Mouse (Mus musculus) intestine, postnatal 0 days (tissue): ENCODE measurements around the gene Mrpl28. TPM values are rescaled to one million over a fixed set of nuclear protein-coding genes. Genes with fewer than 3 reads are reported as not detected.

Experiments used
- ATAC-seq: fragments of 200-750 bp; cut with Nextera tagmentation; 2 replicates; pipeline ENCODE4 v1.8.0; 2017; ENCODE audit warnings: mild to moderate bottlenecking, moderate TSS enrichment, moderate library complexity
- H3K27ac ChIP-seq: fragments of 300-500 bp; sonication (generic); 2 replicates; pipeline ENCODE4 v1.5.1; 2014; ENCODE audit warnings: mild to moderate bottlenecking, low read depth, low read length, moderate library complexity
- H3K27me3 ChIP-seq: fragments of 300-500 bp; sonication (generic); replicated peaks from 2 replicates; pipeline ENCODE4 v1.6.1; 2014; ENCODE audit warnings: low read length, mixed read lengths; ENCODE audit not compliant: control insufficient read depth, insufficient read depth
- H3K36me3 ChIP-seq: fragments of 300-500 bp; sonication (generic); 2 replicates; pipeline ENCODE4 v1.6.1; 2014; ENCODE audit warnings: mild to moderate bottlenecking, moderate library complexity; ENCODE audit not compliant: control insufficient read depth, insufficient read depth
- H3K4me1 ChIP-seq: fragments of 300-500 bp; sonication (generic); replicated peaks from 2 replicates; pipeline ENCODE4 v1.6.1; 2014; ENCODE audit warnings: antibody characterized with exemption, low read length, mixed read lengths; ENCODE audit not compliant: control insufficient read depth, insufficient read depth
- H3K4me2 ChIP-seq: fragments of 300-500 bp; sonication (generic); replicated peaks from 2 replicates; pipeline ENCODE4 v1.6.1; 2014; ENCODE audit warnings: low read depth, mild to moderate bottlenecking, moderate library complexity
- H3K4me3 ChIP-seq: fragments of 300-500 bp; sonication (generic); 2 replicates; pipeline ENCODE4 v1.5.1; 2014; ENCODE audit warnings: low read depth, low read length
- H3K9ac ChIP-seq: fragments of 300-500 bp; sonication (generic); 2 replicates; pipeline ENCODE4 v1.6.1; 2014; ENCODE audit warnings: mild to moderate bottlenecking, low read depth, low read length
- H3K9me3 ChIP-seq: fragments of 300-500 bp; sonication (generic); 2 replicates; pipeline ENCODE4 v1.6.1; 2016; ENCODE audit warnings: mixed run types; ENCODE audit not compliant: control insufficient read depth
- CTCF ChIP-seq: sonication (generic); IDR thresholded peaks from 2 replicates; pipeline ENCODE4 v1.5.1; 2016; ENCODE audit warnings: low read depth, mild to moderate bottlenecking, control low read depth, antibody characterized with exemption, moderate library complexity
- WGBS: fragments of 180-500 bp; shearing (Covaris S2); extraction: QIAGEN DNeasy Blood & Tissue Kit; methylation state at CpG from one replicate; pipeline ENCODE4 v1.1.7; 2014; 5-methylcytosine and 5-hydroxymethylcytosine counted together
- polyA plus RNA-seq: library from polyadenylated mRNA; unstranded; fragments of >200 nt; fragmentation: Nextera tagmentation; extraction: Ambion mirVana; gene quantifications from 2 replicates; pipeline ENCODE4 v1.2.1, GENCODE M21; 2015

The Mrpl28 gene
- polyA plus RNA-seq, 1 experiment from 2014 or later: 142 TPM

GRCm38 (mm10) chr17:26119766-26120710, 3.3 kb upstream of the Mrpl28 start:
- peak; percentile 16; the same call in 1 of the 2 replicates for ATAC-seq
- H3K27me3 ChIP-seq: 0 out of 2 replicates have a peak, but pooled peaks cover under 1% of the 10 kb centered on the region
- H3K27ac ChIP-seq: no peak overlapping the region; the same call in 1 of the 2 replicates
- H3K9ac ChIP-seq: no peak overlapping the region
- H3K4me3 ChIP-seq: no peak overlapping the region
- peaks cover 8% of the 10 kb centered on the region for H3K4me1 ChIP-seq
- H3K36me3 ChIP-seq: peaks cover 17% of the 10 kb centered on the region; the same call in 1 of the 2 replicates
- peak; percentile 96 for TF ChIP-seq CTCF
- H3K9me3 ChIP-seq: no peaks in the 10 kb centered on the region
- 35% methylated on average over 33 of the region's 33 CpGs for WGBS
- peak overlapping the region; percentile 30; the same call in 1 of the 2 replicates for H3K4me2 ChIP-seq

GRCm38 (mm10) chr17:26122431-26123140, 714 bp upstream of the Mrpl28 start:
- no peaks in the 10 kb centered on the region for H3K9me3 ChIP-seq
- H3K36me3 ChIP-seq: peaks cover 29% of the 10 kb centered on the region
- 51% methylated on average over 5 of the region's 5 CpGs for WGBS
- H3K27ac ChIP-seq: no peak overlapping the region; the same call in 1 of the 2 replicates
- no peak overlapping the region for H3K9ac ChIP-seq
- no peak for ATAC-seq
- H3K4me1 ChIP-seq: peaks cover 6% of the 10 kb centered on the region; the same call in 1 of the 2 replicates
- H3K4me3 ChIP-seq: no peak overlapping the region; the same call in 1 of the 2 replicates
- peak; percentile 31 for TF ChIP-seq CTCF
- 0 out of 2 replicates have a peak overlapping the region, but pooled peaks have one; percentile 75 for H3K4me2 ChIP-seq
- no peaks in the 10 kb centered on the region for H3K27me3 ChIP-seq

GRCm38 (mm10) chr17:26124560-26124959, 1.3 kb downstream of the Mrpl28 start:
- ATAC-seq: no peak
- peak overlapping the region; percentile 75 for H3K4me2 ChIP-seq
- no peak for TF ChIP-seq CTCF
- H3K4me3 ChIP-seq: peak overlapping the region; percentile 69
- H3K36me3 ChIP-seq: peaks cover 41% of the 10 kb centered on the region
- peak overlapping the region; percentile 61 for H3K9ac ChIP-seq
- 71% methylated on average over 7 of the region's 7 CpGs for WGBS
- no peak overlapping the region for H3K27ac ChIP-seq
- peaks cover 6% of the 10 kb centered on the region; the same call in 1 of the 2 replicates for H3K4me1 ChIP-seq
- H3K9me3 ChIP-seq: no peaks in the 10 kb centered on the region
- no peaks in the 10 kb centered on the region for H3K27me3 ChIP-seq

- H3K36me3 ChIP-seq: peaks cover 46% of the 10 kb centered on the region
- H3K4me2 ChIP-seq: no peak overlapping the region
- H3K27ac ChIP-seq: no peak overlapping the region; the same call in 1 of the 2 replicates
- H3K9me3 ChIP-seq: no peaks in the 10 kb centered on the region
- peaks cover 2% of the 10 kb centered on the region; the same call in 1 of the 2 replicates for H3K4me1 ChIP-seq
- WGBS: 91% methylated on average over 10 of the region's 10 CpGs
- no peak for ATAC-seq
- no peak overlapping the region for H3K9ac ChIP-seq
- no peak overlapping the region for H3K4me3 ChIP-seq
- no peak for TF ChIP-seq CTCF
- no peaks in the 10 kb centered on the region for H3K27me3 ChIP-seq
Observed at GRCm38 (mm10) chr17:26125226-26125625, 1.9 kb downstream of the Mrpl28 start.

GRCm38 (mm10) chr17:26131062-26131732, 7.9 kb downstream of the Mrpl28 start:
- no peak for TF ChIP-seq CTCF
- WGBS: 87% methylated on average over 18 of the region's 18 CpGs
- H3K4me3 ChIP-seq: no peak overlapping the region
- no peak overlapping the region for H3K4me2 ChIP-seq
- H3K36me3 ChIP-seq: peaks cover 41% of the 10 kb centered on the region
- no peak for ATAC-seq
- no peaks in the 10 kb centered on the region for H3K9me3 ChIP-seq
- no peak overlapping the region for H3K9ac ChIP-seq
- no peaks in the 10 kb centered on the region for H3K4me1 ChIP-seq
- no peaks in the 10 kb centered on the region for H3K27me3 ChIP-seq
- H3K27ac ChIP-seq: no peak overlapping the region
